Mouse (Mus musculus) lung, embryonic 15.5 days (tissue): ENCODE data around the gene Anp32e. TPM values are rescaled to one million over a fixed set of nuclear protein-coding genes. Genes with fewer than 3 reads are reported as not detected.
A peak's percentile ranks its signal among the peaks of the same experiment; 100 is the strongest.
"Not testable (repeated sequence)": the region's sequence is repeated elsewhere in the genome, so short reads cannot be mapped to it uniquely, and the experiment has no call there.

Experiments
- ATAC-seq: fragments of 200-750 bp; cut with Nextera tagmentation; 2 replicates; pipeline ENCODE4 v1.8.0; 2017; ENCODE audit warnings: moderate number of reproducible peaks, borderline replicate concordance; ENCODE audit not compliant: low FRiP score, low TSS enrichment; ENCODE audit errors: extremely low read depth
- H3K27ac ChIP-seq: fragments of 300-500 bp; sonication (generic); 2 replicates; pipeline ENCODE4 v1.5.1; 2015; ENCODE audit warnings: moderate library complexity, mild to moderate bottlenecking, inconsistent platforms
- H3K27me3 ChIP-seq: fragments of 300-500 bp; sonication (generic); 2 replicates; pipeline ENCODE4 v1.6.1; 2015; ENCODE audit warnings: inconsistent platforms
- H3K36me3 ChIP-seq: fragments of 300-500 bp; sonication (generic); 2 replicates; pipeline ENCODE4 v1.6.1; 2015; ENCODE audit warnings: inconsistent platforms
- H3K4me1 ChIP-seq: fragments of 300-500 bp; sonication (generic); 2 replicates; pipeline ENCODE4 v1.6.1; 2015; ENCODE audit warnings: inconsistent platforms
- H3K4me2 ChIP-seq: fragments of 300-500 bp; sonication (generic); 2 replicates; pipeline ENCODE4 v1.6.1; 2015; ENCODE audit warnings: inconsistent platforms, mild to moderate bottlenecking, moderate library complexity
- H3K4me3 ChIP-seq: fragments of 300-500 bp; sonication (generic); 2 replicates; pipeline ENCODE4 v1.5.1; 2015; ENCODE audit warnings: mild to moderate bottlenecking, inconsistent platforms
- H3K9ac ChIP-seq: fragments of 300-500 bp; sonication (generic); 2 replicates; pipeline ENCODE4 v1.6.1; 2015; ENCODE audit warnings: inconsistent platforms
- H3K9me3 ChIP-seq: fragments of 300-500 bp; sonication (generic); 2 replicates; pipeline ENCODE4 v1.6.1; 2016; ENCODE audit warnings: inconsistent platforms
- WGBS: fragments of 180-500 bp; shearing (Covaris S2); methylation state at CpG from one replicate; pipeline ENCODE4 v1.1.7; 2015; 5-methylcytosine and 5-hydroxymethylcytosine counted together
- polyA plus RNA-seq: library from polyadenylated mRNA; unstranded; fragments of >200 nt; fragmentation: Nextera tagmentation; extraction: Ambion mirVana; gene quantifications from 2 replicates; pipeline ENCODE4 v1.2.1, GENCODE M21; 2015

The Anp32e gene
- polyA plus RNA-seq, 1 experiment from 2014 or later: 233 TPM

DNA sequence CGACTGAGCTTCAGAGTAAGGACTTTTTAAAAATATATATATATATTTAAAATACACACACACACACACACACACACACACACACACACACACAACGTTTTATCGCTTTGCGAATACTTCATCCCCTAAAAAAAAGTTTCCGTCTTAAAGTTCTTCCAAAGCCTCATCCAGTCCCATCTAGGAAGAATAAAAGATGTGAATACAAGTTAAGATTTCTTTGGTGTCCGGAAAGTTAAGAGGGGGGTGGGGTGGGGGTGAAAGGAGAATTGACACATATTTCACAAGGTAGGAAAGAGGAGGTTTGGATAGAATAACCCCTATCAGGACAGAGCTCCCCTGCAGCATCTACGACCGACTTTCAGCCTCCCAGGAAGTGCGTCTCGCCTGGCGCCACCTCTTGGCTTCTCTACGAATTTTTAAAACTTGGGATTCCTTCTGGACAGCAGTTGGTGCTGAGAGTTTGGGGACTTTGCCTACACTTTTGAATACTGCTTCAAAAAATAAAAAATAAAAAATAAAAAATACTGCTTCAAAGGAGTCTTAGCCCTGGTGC is 23.0 kb upstream of the Anp32e start:
- peaks cover 42% of the 10 kb centered on the region for H3K4me1 ChIP-seq
- under 1% methylated on average over 12 of the region's 12 CpGs for WGBS

DNA sequence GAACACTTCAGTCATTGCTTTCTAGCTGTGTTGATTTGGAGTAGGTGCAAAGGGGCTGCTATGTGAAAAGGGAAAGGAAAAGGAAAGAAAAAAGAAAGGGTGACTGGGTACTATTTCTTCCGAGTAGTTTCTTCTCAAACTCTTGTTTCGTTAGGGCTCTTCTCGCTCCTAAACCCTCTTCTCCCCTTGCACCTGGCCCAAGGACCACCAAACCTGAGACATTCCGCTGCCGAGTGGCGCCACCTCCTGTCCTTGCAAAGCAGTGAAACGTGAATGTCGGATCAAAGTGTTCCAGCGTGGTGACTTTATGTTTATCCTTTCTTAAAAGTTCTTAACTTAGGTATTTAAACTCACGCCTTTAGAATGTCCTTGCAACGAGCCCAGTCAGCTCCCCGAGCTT is 22.2 kb upstream of the Anp32e start:
- peaks cover 41% of the 10 kb centered on the region for H3K4me1 ChIP-seq
- under 1% methylated on average over 12 of the region's 12 CpGs for WGBS
- peaks cover 20% of the 10 kb centered on the region for H3K27me3 ChIP-seq
- no peak for ATAC-seq
- H3K4me2 ChIP-seq: peak overlapping the region; percentile 66
- no peaks in the 10 kb centered on the region for H3K36me3 ChIP-seq
- no peak overlapping the region; the same call in 1 of the 2 replicates for H3K9ac ChIP-seq
- no peak overlapping the region for H3K27ac ChIP-seq
- peak overlapping the region; percentile 33 for H3K4me3 ChIP-seq
- H3K9me3 ChIP-seq: no peaks in the 10 kb centered on the region

More for the DNA sequence above, 23.0 kb upstream of the Anp32e start:
- Histone ChIP-seq H3K36me3 (no peaks in the 10 kb centered on the region), H3K27me3 (peaks cover 20% of the 10 kb centered on the region), H3K4me2 (peak overlapping the region; percentile 66), H3K27ac (0 out of 2 replicates have a peak overlapping the region, but pooled peaks have one; percentile 53), H3K9ac (no peak overlapping the region; the same call in 1 of the 2 replicates), H3K9me3 (no peaks in the 10 kb centered on the region), H3K4me3 (peak overlapping the region; percentile 33)
- ATAC-seq: no peak

DNA sequence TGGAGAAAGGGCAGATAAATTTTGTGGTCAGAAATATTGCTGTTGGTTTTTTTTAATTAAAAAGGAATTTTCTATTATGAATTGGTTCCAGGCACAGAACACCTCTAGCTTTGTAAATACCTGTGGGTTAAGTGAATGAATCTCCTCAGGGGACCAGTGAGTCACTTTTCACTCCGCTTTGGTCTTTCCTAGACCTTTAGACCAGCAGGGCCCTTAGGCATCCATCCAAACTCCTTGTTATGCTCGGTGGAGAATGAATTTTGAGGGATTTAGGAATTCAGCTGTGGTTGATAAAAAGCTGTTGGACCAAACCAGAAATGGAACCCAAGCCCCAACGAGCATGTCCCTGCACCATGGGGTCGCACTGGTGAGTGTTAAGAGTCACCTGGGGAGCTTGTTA is 21.4 kb upstream of the Anp32e start:
- ATAC-seq: no peak
- H3K9me3 ChIP-seq: no peaks in the 10 kb centered on the region
- H3K36me3 ChIP-seq: no peaks in the 10 kb centered on the region
- WGBS: 40% methylated on average over 4 of the region's 4 CpGs
- H3K9ac ChIP-seq: no peak overlapping the region
- H3K27me3 ChIP-seq: peaks cover 20% of the 10 kb centered on the region
- H3K4me2 ChIP-seq: no peak overlapping the region; the same call in 1 of the 2 replicates
- no peak overlapping the region for H3K27ac ChIP-seq
- no peak overlapping the region for H3K4me3 ChIP-seq
- peaks cover 38% of the 10 kb centered on the region for H3K4me1 ChIP-seq

DNA sequence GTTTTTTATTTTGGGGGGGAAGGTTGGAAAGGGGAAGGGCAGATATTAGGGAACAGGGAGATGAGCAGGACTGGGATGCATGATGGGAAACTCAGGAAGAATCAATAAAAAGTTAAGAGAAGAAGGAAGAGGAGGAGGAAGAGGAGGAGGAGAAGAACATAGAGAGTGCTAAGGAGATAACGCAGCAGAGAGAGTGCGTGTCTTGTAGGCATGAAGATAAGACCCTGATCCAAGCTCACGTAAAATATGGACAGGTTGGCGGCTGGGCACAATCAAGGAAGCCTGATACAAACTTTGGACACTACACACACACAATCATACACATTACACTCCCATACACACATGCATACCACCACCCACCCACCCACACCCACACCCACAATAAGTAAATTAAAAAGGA is 14.3 kb upstream of the Anp32e start:
- no peaks in the 10 kb centered on the region for H3K9me3 ChIP-seq
- no peaks in the 10 kb centered on the region for H3K36me3 ChIP-seq
- no peaks in the 10 kb centered on the region for H3K27me3 ChIP-seq
- H3K4me1 ChIP-seq: no peaks in the 10 kb centered on the region
- WGBS: 78% methylated on average over 4 of the region's 4 CpGs
- no peak overlapping the region for H3K4me3 ChIP-seq
- no peak overlapping the region for H3K4me2 ChIP-seq
- no peak overlapping the region for H3K9ac ChIP-seq
- no peak for ATAC-seq
- no peak overlapping the region for H3K27ac ChIP-seq

DNA sequence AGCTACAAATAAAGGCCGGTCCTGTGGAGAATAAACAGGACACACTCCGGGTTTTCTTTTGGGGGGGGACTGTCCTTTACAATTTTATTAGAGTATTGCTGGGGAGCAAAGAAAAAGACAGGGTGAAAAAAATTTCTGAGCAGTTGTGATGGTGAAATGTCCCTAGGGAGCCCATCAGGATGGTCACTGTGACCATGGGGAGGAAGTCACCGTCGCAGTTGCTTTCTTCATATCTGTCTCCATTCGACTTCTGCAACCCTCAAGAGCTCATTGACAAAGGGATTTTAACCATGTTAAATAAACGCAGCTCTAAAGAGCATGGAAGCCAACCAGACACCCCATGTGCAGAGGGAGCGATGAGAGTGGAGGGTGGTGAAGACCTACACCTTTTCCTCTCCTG is 12.3 kb upstream of the Anp32e start:
- no peaks in the 10 kb centered on the region for H3K9me3 ChIP-seq
- 68% methylated on average over 7 of the region's 7 CpGs for WGBS
- ATAC-seq: no peak

DNA sequence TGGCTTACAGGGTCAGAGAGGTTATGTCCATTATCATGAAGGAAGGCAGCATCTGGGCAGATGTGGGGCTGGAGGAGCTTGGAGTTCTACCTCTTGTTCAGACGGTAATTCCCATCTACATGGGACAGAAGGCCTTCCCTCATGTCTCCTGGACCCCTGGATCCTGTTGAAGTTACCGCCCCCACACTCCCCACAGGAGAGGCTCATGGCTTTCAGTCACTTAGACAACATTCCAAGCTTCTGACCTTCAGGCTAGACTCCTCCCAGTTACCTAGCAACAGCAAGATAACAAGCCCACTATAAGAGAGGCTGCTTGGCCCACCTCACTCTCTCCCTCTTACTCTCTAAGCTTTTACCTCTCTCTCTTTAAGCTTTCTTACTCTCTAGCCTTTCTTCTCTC is 8.5 kb upstream of the Anp32e start:
- not testable (repeated sequence) for H3K4me3 ChIP-seq, H3K27ac ChIP-seq, H3K9ac ChIP-seq, ATAC-seq, H3K4me1 ChIP-seq, H3K9me3 ChIP-seq, H3K4me2 ChIP-seq, H3K36me3 ChIP-seq, H3K27me3 ChIP-seq
- 47% methylated on average over 2 of the region's 2 CpGs for WGBS

More for the DNA sequence above, 12.3 kb upstream of the Anp32e start:
- Histone ChIP-seq H3K27me3 (no peaks in the 10 kb centered on the region), H3K4me2 (no peak overlapping the region), H3K36me3 (no peaks in the 10 kb centered on the region), H3K27ac (no peak overlapping the region), H3K4me1 (no peaks in the 10 kb centered on the region), H3K4me3 (no peak overlapping the region), H3K9ac (no peak overlapping the region)

DNA sequence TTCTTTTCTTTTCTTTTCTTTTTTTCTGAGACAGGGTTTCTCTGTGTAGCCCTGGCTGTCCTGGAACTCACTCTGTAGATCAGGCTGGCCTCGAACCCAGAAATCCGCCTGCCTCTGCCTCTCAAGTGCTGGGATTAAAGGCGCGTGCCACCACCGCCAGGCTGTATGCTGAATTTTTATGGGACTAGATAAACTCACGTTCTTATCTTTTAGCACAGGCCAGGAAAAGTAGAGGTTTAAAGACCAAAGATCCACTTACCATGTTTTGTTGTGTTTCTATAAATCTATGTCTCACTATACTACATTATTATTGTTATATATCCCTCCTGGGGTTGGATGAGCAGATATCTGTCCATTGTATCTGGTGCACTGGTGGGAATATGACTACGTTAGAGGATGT is 5.6 kb upstream of the Anp32e start:
- not testable (repeated sequence) for H3K4me1 ChIP-seq, ATAC-seq, H3K27me3 ChIP-seq, H3K4me3 ChIP-seq, H3K9me3 ChIP-seq, H3K9ac ChIP-seq, H3K36me3 ChIP-seq, H3K27ac ChIP-seq, H3K4me2 ChIP-seq
- WGBS: 83% methylated on average over 7 of the region's 7 CpGs

DNA sequence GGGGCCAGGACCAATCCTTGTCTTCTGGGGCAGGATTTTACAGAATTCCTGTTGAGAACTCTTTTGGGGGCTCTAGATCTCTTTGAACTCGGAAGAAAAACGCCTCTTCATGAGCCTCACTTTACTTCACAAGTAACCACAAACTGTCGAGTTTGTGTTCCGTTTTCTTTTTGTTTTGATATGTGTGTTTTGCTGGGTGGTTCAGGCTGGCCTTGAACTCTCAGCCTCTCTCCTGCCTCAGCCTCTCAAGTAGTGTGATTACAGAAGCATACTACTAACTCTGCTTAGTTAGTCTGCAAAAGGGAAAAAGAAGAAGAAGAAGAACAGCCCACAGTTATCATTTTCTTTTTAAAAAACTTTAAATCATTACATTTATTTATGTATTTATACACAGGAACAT is 4.9 kb upstream of the Anp32e start:
- H3K9ac ChIP-seq: no peak overlapping the region
- H3K27me3 ChIP-seq: no peaks in the 10 kb centered on the region
- no peak overlapping the region for H3K27ac ChIP-seq
- no peaks in the 10 kb centered on the region; the same call in 1 of the 2 replicates for H3K4me1 ChIP-seq
- H3K9me3 ChIP-seq: no peaks in the 10 kb centered on the region
- H3K36me3 ChIP-seq: no peaks in the 10 kb centered on the region
- no peak for ATAC-seq
- 52% methylated on average over 4 of the region's 4 CpGs for WGBS
- no peak overlapping the region for H3K4me2 ChIP-seq
- H3K4me3 ChIP-seq: no peak overlapping the region

DNA sequence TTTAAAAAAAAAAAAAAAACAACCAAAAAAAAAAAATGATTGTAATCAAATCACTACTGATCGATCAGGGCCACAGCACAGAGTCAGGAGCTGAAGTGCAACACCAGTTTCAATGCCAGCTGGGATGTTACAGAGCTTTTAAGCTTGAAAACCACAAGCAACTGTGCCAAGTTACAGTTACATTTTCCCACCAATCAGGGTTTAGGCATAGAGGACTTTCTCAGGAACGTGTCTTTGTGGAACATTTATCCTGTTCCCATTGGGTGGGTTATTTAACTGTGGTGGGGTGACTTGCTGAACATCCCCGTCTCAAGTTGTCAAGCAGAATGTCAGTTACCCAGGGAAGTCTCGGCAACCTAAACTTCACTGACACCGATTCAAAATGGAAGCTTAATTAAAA is 4.0 kb upstream of the Anp32e start:
- Histone ChIP-seq H3K27ac (no peak overlapping the region), H3K4me1 (no peaks in the 10 kb centered on the region; the same call in 1 of the 2 replicates), H3K36me3 (no peaks in the 10 kb centered on the region), H3K4me3 (no peak overlapping the region), H3K27me3 (no peaks in the 10 kb centered on the region), H3K9me3 (no peaks in the 10 kb centered on the region), H3K9ac (no peak overlapping the region), H3K4me2 (no peak overlapping the region)
- ATAC-seq: no peak
- 70% methylated on average over 5 of the region's 5 CpGs for WGBS

DNA sequence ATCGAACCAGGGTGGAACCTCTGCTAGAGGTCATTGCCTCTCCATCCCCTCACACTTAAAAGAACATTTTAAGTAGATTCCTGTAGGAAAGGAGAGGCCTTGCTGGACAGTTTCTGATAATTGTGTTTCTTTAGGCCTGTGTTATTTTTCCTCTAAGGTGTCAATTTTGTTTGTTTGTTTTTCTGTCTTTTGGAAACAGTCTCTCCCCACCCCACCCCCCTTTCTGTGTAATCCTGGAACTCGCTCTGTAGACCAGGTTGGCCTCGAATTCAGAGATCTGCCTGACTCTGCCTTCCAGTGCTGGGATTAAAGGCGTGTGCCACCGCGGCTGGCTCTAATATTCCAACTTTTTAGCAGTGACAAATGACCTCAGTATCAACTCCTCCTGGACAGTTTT is 787 bp upstream of the Anp32e start:
- H3K27me3 ChIP-seq: no peaks in the 10 kb centered on the region
- peak overlapping the region; percentile 44 for H3K9ac ChIP-seq
- ATAC-seq: no peak
- peak overlapping the region; percentile 74 for H3K4me3 ChIP-seq
- H3K4me1 ChIP-seq: peaks cover 17% of the 10 kb centered on the region
- H3K36me3 ChIP-seq: peaks cover under 1% of the 10 kb centered on the region; the same call in 1 of the 2 replicates
- H3K9me3 ChIP-seq: no peaks in the 10 kb centered on the region
- H3K4me2 ChIP-seq: peak overlapping the region; percentile 61
- peak overlapping the region; percentile 66 for H3K27ac ChIP-seq
- 46% methylated on average over 6 of the region's 6 CpGs for WGBS

DNA sequence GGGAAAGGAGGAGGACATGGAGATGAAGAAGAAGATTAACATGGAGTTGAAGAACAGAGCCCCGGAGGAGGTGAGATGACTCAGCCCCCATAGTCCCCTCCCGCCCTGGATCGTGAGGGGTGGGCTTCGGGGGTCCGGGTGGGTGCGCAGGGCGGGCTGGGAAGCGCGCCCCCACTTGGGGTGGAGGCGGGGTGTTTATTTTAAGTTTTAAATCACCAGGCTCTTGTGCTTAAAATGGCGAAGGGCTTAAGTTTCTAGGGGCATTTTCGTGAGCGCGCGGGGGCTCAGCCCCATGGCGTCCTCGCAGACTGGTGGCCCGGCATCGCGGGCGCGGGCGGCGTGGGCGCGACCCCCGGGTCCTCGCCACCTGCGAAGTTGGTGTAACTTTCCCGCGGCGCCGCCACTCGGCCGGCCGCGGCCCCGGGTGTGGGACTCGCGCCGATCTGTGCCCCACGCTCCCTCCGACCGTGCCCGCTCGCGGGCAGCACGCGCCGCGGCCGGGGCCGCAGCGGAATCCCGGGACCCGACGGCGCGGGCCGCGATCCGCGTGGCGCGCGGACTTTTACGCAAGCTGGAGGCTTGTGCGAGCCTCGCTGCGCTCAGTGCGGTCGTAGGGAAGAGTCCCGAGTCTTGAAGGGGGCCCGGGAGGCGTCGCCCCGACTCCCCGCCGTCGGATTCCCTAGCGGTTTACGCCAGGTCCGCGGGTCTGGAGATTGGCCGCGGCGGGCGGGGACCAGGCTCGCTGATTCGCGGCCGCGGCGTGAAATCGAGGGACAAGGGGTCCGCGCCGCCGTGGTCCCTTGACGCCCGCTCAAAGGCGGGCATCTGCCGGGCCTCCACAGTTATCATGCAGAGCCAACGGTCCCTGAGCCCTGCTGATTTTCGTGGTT is 780 bp downstream of the Anp32e start:
- Histone ChIP-seq H3K4me1 (peaks cover 17% of the 10 kb centered on the region), H3K27me3 (no peaks in the 10 kb centered on the region), H3K36me3 (peaks cover 16% of the 10 kb centered on the region), H3K9me3 (no peaks in the 10 kb centered on the region), H3K9ac (peak overlapping the region; percentile 87), H3K4me3 (peak overlapping the region; percentile 74), H3K27ac (peak overlapping the region; percentile 89), H3K4me2 (peak overlapping the region; percentile 53)
- under 1% methylated on average over 103 of the region's 105 CpGs for WGBS
- ATAC-seq: peak; percentile 28; the same call in 1 of the 2 replicates

DNA sequence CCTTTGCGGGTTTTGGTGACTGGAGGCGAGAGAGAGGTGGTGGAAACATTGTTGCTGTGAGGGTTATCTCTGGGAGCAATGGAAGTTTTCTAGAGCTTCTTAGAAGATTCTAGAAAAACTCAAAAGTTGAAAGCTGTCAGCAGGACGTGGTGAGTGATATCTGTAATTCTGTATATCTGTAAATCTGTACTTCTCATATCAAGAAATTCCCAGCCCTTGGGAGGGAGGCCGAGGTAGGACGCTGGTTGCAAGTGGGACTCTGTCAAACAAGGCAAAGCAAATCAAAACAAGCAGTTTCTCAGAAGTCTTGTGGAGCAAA is 1.4 kb downstream of the Anp32e start:
- no peak for ATAC-seq
- H3K27me3 ChIP-seq: no peaks in the 10 kb centered on the region
- peak overlapping the region; percentile 53 for H3K4me2 ChIP-seq
- peak overlapping the region; percentile 89 for H3K27ac ChIP-seq
- H3K4me3 ChIP-seq: peak overlapping the region; percentile 74
- H3K9me3 ChIP-seq: no peaks in the 10 kb centered on the region
- H3K4me1 ChIP-seq: peaks cover 17% of the 10 kb centered on the region
- WGBS: 0% methylated on average over 5 of the region's 5 CpGs
- peaks cover 22% of the 10 kb centered on the region for H3K36me3 ChIP-seq
- peak overlapping the region; percentile 87 for H3K9ac ChIP-seq
